ENCODE assay signal across 8 mouse cellular contexts in genomic region chr1:36134584-36134983, GRCm38 (mm10).
DNase-seq lines count a peak whose midpoint lies in the region; ATAC-seq and TF ChIP-seq lines count a peak whose summit lies in the region.

No protein-coding gene starts in this region.

- peak; percentile 59 to 88 for DNase-seq in heart, adult 18-20 months
- DNase-seq in cerebellum, postnatal 10 days = peak; percentile 80 to 83
- DNase-seq in gastrocnemius, adult 2 months = peak; percentile 74
- DNase-seq in kidney, adult 8-10 months = peak; percentile 57 to 90
- DNase-seq in limb, embryonic 14.5 days (ENCODE audit: low spot score) = peak; percentile 77
- DNase-seq in naive thymus-derived CD4-positive, alpha-beta T cell, adult 2 months (ENCODE audit: low read depth) = peak; percentile 87
- peak; percentile 88 for DNase-seq in splenic B cell, adult 2 months (ENCODE audit: low read depth, low spot score)

- intact Hi-C loops in gastrocnemius, adult 2 months (cut with DNase I) = loop anchor here (5.0 to 10.0 kb wide), 3 partner anchors 260 to 407 kb away; no protein-coding TSS in a partner anchor

- TF ChIP-seq CTCF in gastrocnemius, adult 2 months (IDR thresholded peaks at IDR 0.05) = peak; percentile 93

- H3K4me3 ChIP-seq in heart, embryonic 12.5 days = no peak overlapping the region
- H3K4me3 ChIP-seq in gastrocnemius, adult 2 months = no peak overlapping the region
- no peak overlapping the region for H3K4me3 ChIP-seq in limb, embryonic 14.5 days (replicated peaks; ENCODE audit: low read length)

- H3K9ac ChIP-seq in heart, embryonic 12.5 days = no peak overlapping the region
- no peak overlapping the region for H3K9ac ChIP-seq in limb, embryonic 14.5 days (ENCODE audit: low read depth, low read length, severe bottlenecking)

- no peak overlapping the region for H3K27ac ChIP-seq in heart, embryonic 12.5 days (ENCODE audit: poor library complexity, severe bottlenecking)
- no peak overlapping the region for H3K27ac ChIP-seq in gastrocnemius, adult 2 months
- H3K27ac ChIP-seq in limb, embryonic 14.5 days (replicated peaks; ENCODE audit: low read depth, low read length) = no peak overlapping the region

- H3K36me3 ChIP-seq in heart, embryonic 12.5 days = no peaks in the 10 kb centered on the region
- H3K36me3 ChIP-seq in limb, embryonic 14.5 days (ENCODE audit: control insufficient read depth, insufficient read depth, low read length) = no peaks in the 10 kb centered on the region
- H3K36me3 ChIP-seq in splenic B cell, adult 2 months (ENCODE audit: control insufficient read depth, insufficient read depth, low read length, poor library complexity, severe bottlenecking) = no peaks in the 10 kb centered on the region

- H3K4me2 ChIP-seq in heart, embryonic 12.5 days = no peak overlapping the region
- no peak overlapping the region for H3K4me2 ChIP-seq in limb, embryonic 14.5 days (replicated peaks; ENCODE audit: low read depth, low read length, severe bottlenecking)

- H3K9me3 ChIP-seq in heart, embryonic 12.5 days (replicated peaks) = peaks cover 4% of the 10 kb centered on the region; the same call in 1 of the 2 replicates
- no peaks in the 10 kb centered on the region for H3K9me3 ChIP-seq in limb, embryonic 14.5 days (ENCODE audit: control insufficient read depth, low read length)

- peaks cover 42% of the 10 kb centered on the region for H3K4me1 ChIP-seq in heart, embryonic 12.5 days (replicated peaks)
- no peaks in the 10 kb centered on the region for H3K4me1 ChIP-seq in limb, embryonic 14.5 days (ENCODE audit: control insufficient read depth, insufficient read depth, low read length)

- no peak for ATAC-seq in heart, embryonic 12.5 days (ENCODE audit: insufficient number of reproducible peaks, low FRiP score)
- ATAC-seq in limb, embryonic 14.5 days (ENCODE audit: low FRiP score, low read depth) = no peak

- no peaks in the 10 kb centered on the region for H3K27me3 ChIP-seq in heart, embryonic 12.5 days (replicated peaks)
- H3K27me3 ChIP-seq in limb, embryonic 14.5 days (ENCODE audit: control insufficient read depth, insufficient read depth, low read length) = no peaks in the 10 kb centered on the region
- no peaks in the 10 kb centered on the region for H3K27me3 ChIP-seq in splenic B cell, adult 2 months (ENCODE audit: control insufficient read depth, insufficient read depth, low read length, poor library complexity, severe bottlenecking)

- no peak for TF ChIP-seq POLR2A in limb, embryonic 14.5 days (IDR thresholded peaks at IDR 0.05; ENCODE audit: borderline replicate concordance, extremely low read depth, insufficient read depth, insufficient read length)

- 0% methylated on average over 3 of the region's 3 CpGs for WGBS in heart, embryonic 12.5 days
- 6% methylated on average over 3 of the region's 3 CpGs for WGBS in limb, embryonic 14.5 days
